Mouse (Mus musculus): ENCODE results near the gene Bicc1.

- no peak for TF ChIP-seq GATA1 (IDR thresholded peaks at IDR 0.05; ENCODE audit: borderline replicate concordance, low read length)
- no peak for TF ChIP-seq FLI1 (IDR thresholded peaks at IDR 0.05; ENCODE audit: low read length)
These were observed 134.8 kb downstream of the Bicc1 start for GRCm38 (mm10) chr10:71024681-71025080.
